Mouse (Mus musculus): ENCODE measurements around the gene Fgfr2.

GRCm38 (mm10) chr7:132679549-132679948, 443.6 kb downstream of the Fgfr2 start:
- TF ChIP-seq CTCF (IDR thresholded peaks at IDR 0.05), result no peak
- no peak for TF ChIP-seq EP300 (IDR thresholded peaks at IDR 0.05)
